Mouse (Mus musculus): ENCODE data around the gene Tango2. TPM values are rescaled to one million over a fixed set of nuclear protein-coding genes. Genes with fewer than 3 reads are reported as not detected.
"Not testable (repeated sequence)": the region's sequence is repeated elsewhere in the genome, so short reads cannot be mapped to it uniquely, and the experiment has no call there.

The Tango2 gene
- polyA plus RNA-seq, 1 experiment from 2014 or later: 27.4 TPM

DNA sequence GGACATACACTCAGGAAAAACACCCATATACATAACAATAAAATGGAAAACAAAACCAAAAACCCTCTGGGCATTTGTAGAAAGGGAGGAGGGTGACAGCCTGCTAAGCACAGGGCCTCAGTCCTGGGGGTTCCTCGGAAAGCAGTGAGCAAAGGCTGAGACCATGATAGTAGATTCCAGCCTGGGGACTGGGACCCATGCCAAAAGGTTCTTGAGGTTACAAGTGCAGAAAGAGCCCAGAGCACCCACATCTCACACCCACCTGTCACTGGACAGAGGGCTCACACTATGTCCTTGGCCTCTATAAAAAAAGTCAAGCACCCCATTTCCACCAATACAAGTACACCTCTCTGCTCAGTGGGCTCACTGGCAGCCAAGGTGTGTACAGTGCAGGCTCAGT is 19.4 kb downstream of the Tango2 start:
- no peak for ATAC-seq (ENCODE audit: insufficient number of reproducible peaks, insufficient read depth, low FRiP score, low read depth)
- Histone ChIP-seq H3K4me1 (ENCODE audit: control insufficient read depth, insufficient read depth, low read length) (no peaks in the 10 kb centered on the region), H3K36me3 (ENCODE audit: control insufficient read depth, insufficient read depth, low read length) (no peaks in the 10 kb centered on the region), H3K9ac (replicated peaks; ENCODE audit: low read depth, low read length) (no peak overlapping the region), H3K4me3 (ENCODE audit: low read depth, low read length) (no peak overlapping the region), H3K27ac (ENCODE audit: low read length) (no peak overlapping the region), H3K27me3 (ENCODE audit: control insufficient read depth, insufficient read depth, low read length) (no peaks in the 10 kb centered on the region), H3K9me3 (ENCODE audit: control insufficient read depth, low read depth, low read length) (no peaks in the 10 kb centered on the region), H3K4me2 (replicated peaks; ENCODE audit: low read depth, low read length) (no peak overlapping the region)
- 75% methylated on average over 1 of the region's 1 CpGs for WGBS

DNA sequence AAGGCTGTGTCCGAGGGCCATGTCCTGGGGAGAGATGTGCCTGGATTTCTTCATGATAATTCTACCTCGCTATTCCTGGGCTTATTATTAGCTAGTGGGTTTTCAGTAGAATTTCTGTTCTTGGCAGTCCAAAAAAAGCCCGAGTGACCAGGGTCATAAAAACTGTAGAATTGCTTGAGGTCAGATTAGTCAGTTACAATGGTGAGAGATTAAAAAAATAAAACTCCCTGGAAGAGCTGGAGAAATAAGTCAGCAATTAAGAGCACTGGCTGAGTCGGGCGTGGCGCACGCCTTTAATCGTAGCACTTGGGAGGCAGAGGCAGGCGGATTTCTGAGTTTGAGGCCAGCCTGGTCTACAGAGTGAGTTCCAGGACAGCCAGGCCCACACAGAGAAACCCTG is 20.0 kb downstream of the Tango2 start:
- Histone ChIP-seq H3K4me3 (ENCODE audit: low read depth, low read length) (no peak overlapping the region), H3K9ac (replicated peaks; ENCODE audit: low read depth, low read length) (no peak overlapping the region), H3K4me2 (replicated peaks; ENCODE audit: low read depth, low read length) (no peak overlapping the region), H3K27ac (ENCODE audit: low read length) (no peak overlapping the region), H3K4me1 (ENCODE audit: control insufficient read depth, insufficient read depth, low read length) (no peaks in the 10 kb centered on the region), H3K9me3 (ENCODE audit: control insufficient read depth, low read depth, low read length) (no peaks in the 10 kb centered on the region), H3K27me3 (ENCODE audit: control insufficient read depth, insufficient read depth, low read length) (no peaks in the 10 kb centered on the region), H3K36me3 (ENCODE audit: control insufficient read depth, insufficient read depth, low read length) (no peaks in the 10 kb centered on the region)
- 94% methylated on average over 9 of the region's 9 CpGs for WGBS
- no peak for ATAC-seq (ENCODE audit: insufficient number of reproducible peaks, insufficient read depth, low FRiP score, low read depth)

DNA sequence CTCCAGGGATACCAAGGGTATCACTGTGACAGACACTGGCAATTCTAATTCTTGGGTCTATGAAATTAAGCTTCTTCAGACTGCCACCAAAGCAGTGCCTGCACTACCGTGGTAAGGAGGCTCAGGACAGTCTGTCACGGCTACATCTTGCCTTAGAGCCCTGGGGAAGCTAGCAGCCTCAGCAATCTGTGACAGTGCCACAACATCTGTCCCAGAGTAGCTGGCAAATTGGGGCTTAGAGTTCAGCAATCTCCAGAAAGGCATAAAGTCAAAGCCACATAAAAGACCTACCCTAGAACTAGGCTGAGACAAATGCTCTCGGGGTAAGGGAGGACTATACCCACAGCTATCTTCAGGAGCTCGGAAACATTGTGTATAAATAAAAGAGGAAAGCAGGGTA is 22.2 kb downstream of the Tango2 start:
- no peaks in the 10 kb centered on the region for H3K27me3 ChIP-seq (ENCODE audit: control insufficient read depth, insufficient read depth, low read length)
- H3K9ac ChIP-seq (replicated peaks; ENCODE audit: low read depth, low read length): no peak overlapping the region
- H3K27ac ChIP-seq (ENCODE audit: low read length): no peak overlapping the region
- H3K4me1 ChIP-seq (ENCODE audit: control insufficient read depth, insufficient read depth, low read length): no peaks in the 10 kb centered on the region
- ATAC-seq (ENCODE audit: insufficient number of reproducible peaks, insufficient read depth, low FRiP score, low read depth): no peak
- WGBS: 72% methylated on average over 4 of the region's 4 CpGs
- no peaks in the 10 kb centered on the region for H3K9me3 ChIP-seq (ENCODE audit: control insufficient read depth, low read depth, low read length)
- no peaks in the 10 kb centered on the region for H3K36me3 ChIP-seq (ENCODE audit: control insufficient read depth, insufficient read depth, low read length)
- no peak overlapping the region for H3K4me3 ChIP-seq (ENCODE audit: low read depth, low read length)
- H3K4me2 ChIP-seq (replicated peaks; ENCODE audit: low read depth, low read length): no peak overlapping the region

DNA sequence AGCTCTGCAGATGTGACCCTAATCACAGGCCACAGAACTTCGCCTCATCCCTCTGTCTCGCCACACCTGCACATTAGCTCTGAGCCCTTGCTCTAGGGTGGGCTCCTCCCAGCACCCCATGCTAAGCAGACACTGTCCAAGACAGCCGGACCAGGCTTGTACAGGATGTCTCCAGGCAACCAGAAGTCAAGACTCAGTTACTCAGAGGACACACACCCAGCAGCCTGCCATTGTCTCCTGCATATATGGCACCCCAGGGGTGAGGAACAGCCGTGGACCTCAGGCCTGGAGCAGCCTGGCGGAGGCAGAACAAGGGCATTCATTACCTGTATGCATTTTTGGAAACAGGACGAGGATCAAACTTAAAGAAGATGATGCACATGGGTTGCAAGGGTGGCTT is 23.9 kb downstream of the Tango2 start:
- 82% methylated on average over 6 of the region's 6 CpGs for WGBS
- Histone ChIP-seq H3K4me2 (replicated peaks; ENCODE audit: low read depth, low read length) (no peak overlapping the region), H3K9ac (replicated peaks; ENCODE audit: low read depth, low read length) (no peak overlapping the region), H3K9me3 (ENCODE audit: control insufficient read depth, low read depth, low read length) (no peaks in the 10 kb centered on the region), H3K27ac (ENCODE audit: low read length) (no peak overlapping the region), H3K4me3 (ENCODE audit: low read depth, low read length) (no peak overlapping the region), H3K27me3 (ENCODE audit: control insufficient read depth, insufficient read depth, low read length) (no peaks in the 10 kb centered on the region), H3K4me1 (ENCODE audit: control insufficient read depth, insufficient read depth, low read length) (no peaks in the 10 kb centered on the region), H3K36me3 (ENCODE audit: control insufficient read depth, insufficient read depth, low read length) (no peaks in the 10 kb centered on the region)
- no peak for ATAC-seq (ENCODE audit: insufficient number of reproducible peaks, insufficient read depth, low FRiP score, low read depth)

DNA sequence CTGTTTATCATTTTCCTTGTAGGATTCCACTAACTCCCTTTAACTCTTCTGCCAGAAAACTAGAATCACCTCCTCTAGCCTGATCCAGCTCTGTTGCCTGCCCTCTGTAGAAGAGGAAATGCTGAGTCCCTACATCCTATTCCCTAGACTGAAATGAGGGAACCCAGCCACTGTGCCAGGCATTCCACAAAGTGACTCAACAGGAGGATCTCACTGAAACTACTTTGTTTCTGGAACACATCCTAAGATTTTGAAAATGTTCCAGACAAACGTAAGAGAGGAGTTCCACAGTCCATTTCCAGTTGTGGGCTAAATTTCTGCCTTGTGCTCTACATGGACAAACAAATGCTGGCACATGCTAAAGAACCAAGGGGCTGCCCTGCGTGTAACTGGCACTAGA is 24.4 kb downstream of the Tango2 start:
- 78% methylated on average over 2 of the region's 2 CpGs for WGBS
- H3K27me3 ChIP-seq (ENCODE audit: control insufficient read depth, insufficient read depth, low read length): no peaks in the 10 kb centered on the region
- no peak overlapping the region for H3K4me3 ChIP-seq (ENCODE audit: low read depth, low read length)
- H3K9ac ChIP-seq (replicated peaks; ENCODE audit: low read depth, low read length): no peak overlapping the region
- ATAC-seq (ENCODE audit: insufficient number of reproducible peaks, insufficient read depth, low FRiP score, low read depth): no peak
- H3K36me3 ChIP-seq (ENCODE audit: control insufficient read depth, insufficient read depth, low read length): no peaks in the 10 kb centered on the region
- H3K4me2 ChIP-seq (replicated peaks; ENCODE audit: low read depth, low read length): no peak overlapping the region
- no peaks in the 10 kb centered on the region for H3K4me1 ChIP-seq (ENCODE audit: control insufficient read depth, insufficient read depth, low read length)
- no peak overlapping the region for H3K27ac ChIP-seq (ENCODE audit: low read length)
- no peaks in the 10 kb centered on the region for H3K9me3 ChIP-seq (ENCODE audit: control insufficient read depth, low read depth, low read length)

- Histone ChIP-seq H3K27me3 (ENCODE audit: control insufficient read depth, insufficient read depth, low read length) (no peaks in the 10 kb centered on the region), H3K9ac (replicated peaks; ENCODE audit: low read depth, low read length) (no peak overlapping the region), H3K4me3 (ENCODE audit: low read depth, low read length) (no peak overlapping the region), H3K4me1 (ENCODE audit: control insufficient read depth, insufficient read depth, low read length) (no peaks in the 10 kb centered on the region), H3K4me2 (replicated peaks; ENCODE audit: low read depth, low read length) (no peak overlapping the region), H3K9me3 (ENCODE audit: control insufficient read depth, low read depth, low read length) (no peaks in the 10 kb centered on the region), H3K36me3 (ENCODE audit: control insufficient read depth, insufficient read depth, low read length) (no peaks in the 10 kb centered on the region), H3K27ac (ENCODE audit: low read length) (no peak overlapping the region)
- whole genome bisulfite sequencing: 82% methylated on average over 2 of the region's 2 CpGs
- no peak for ATAC-seq (ENCODE audit: insufficient number of reproducible peaks, insufficient read depth, low FRiP score, low read depth)
These were observed 26.5 kb downstream of the Tango2 start for GRCm38 (mm10) chr16:18321443-18321842.

DNA sequence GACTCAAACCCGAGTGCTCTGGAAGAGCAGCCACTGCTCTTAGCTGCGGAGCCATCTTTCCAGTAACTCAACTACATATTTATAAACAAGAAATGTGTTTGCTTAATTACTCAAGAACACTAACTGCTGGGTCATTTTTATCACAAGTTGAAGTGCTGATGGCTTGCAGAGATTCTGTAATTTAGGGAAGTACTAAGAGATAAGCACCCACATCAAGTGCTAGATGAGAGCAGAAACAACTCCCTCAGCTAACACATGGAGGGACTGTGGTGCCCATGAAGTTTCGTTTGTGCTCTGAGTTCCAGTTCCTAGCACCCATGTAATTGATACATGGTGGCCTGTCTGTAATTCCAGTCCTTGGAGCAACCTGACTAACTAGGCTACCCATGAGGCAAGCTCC is 28.9 kb downstream of the Tango2 start:
- WGBS: 80% methylated on average over 3 of the region's 3 CpGs
- no peaks in the 10 kb centered on the region for H3K27me3 ChIP-seq (ENCODE audit: control insufficient read depth, insufficient read depth, low read length)
- H3K9me3 ChIP-seq (ENCODE audit: control insufficient read depth, low read depth, low read length): no peaks in the 10 kb centered on the region
- H3K9ac ChIP-seq (replicated peaks; ENCODE audit: low read depth, low read length): no peak overlapping the region
- no peaks in the 10 kb centered on the region for H3K36me3 ChIP-seq (ENCODE audit: control insufficient read depth, insufficient read depth, low read length)
- no peak overlapping the region for H3K27ac ChIP-seq (ENCODE audit: low read length)
- ATAC-seq (ENCODE audit: insufficient number of reproducible peaks, insufficient read depth, low FRiP score, low read depth): no peak
- H3K4me1 ChIP-seq (ENCODE audit: control insufficient read depth, insufficient read depth, low read length): no peaks in the 10 kb centered on the region
- H3K4me2 ChIP-seq (replicated peaks; ENCODE audit: low read depth, low read length): no peak overlapping the region
- H3K4me3 ChIP-seq (ENCODE audit: low read depth, low read length): no peak overlapping the region

GRCm38 (mm10) chr16:18308159-18308558 is 39.7 kb downstream of the Tango2 start:
- H3K27me3 ChIP-seq (ENCODE audit: control insufficient read depth, insufficient read depth, low read length): no peaks in the 10 kb centered on the region
- H3K9me3 ChIP-seq (ENCODE audit: control insufficient read depth, low read depth, low read length): no peaks in the 10 kb centered on the region
- H3K4me3 ChIP-seq (ENCODE audit: low read depth, low read length): no peak overlapping the region
- H3K36me3 ChIP-seq (ENCODE audit: control insufficient read depth, insufficient read depth, low read length): peaks cover 3% of the 10 kb centered on the region; the same call in 1 of the 2 replicates
- no peak overlapping the region for H3K9ac ChIP-seq (replicated peaks; ENCODE audit: low read depth, low read length)
- no peaks in the 10 kb centered on the region for H3K4me1 ChIP-seq (ENCODE audit: control insufficient read depth, insufficient read depth, low read length)
- no peak overlapping the region for H3K27ac ChIP-seq (ENCODE audit: low read length)
- H3K4me2 ChIP-seq (replicated peaks; ENCODE audit: low read depth, low read length): no peak overlapping the region
- WGBS: 87% methylated on average over 1 of the region's 1 CpGs
- ATAC-seq (ENCODE audit: insufficient number of reproducible peaks, insufficient read depth, low FRiP score, low read depth): no peak

- peaks cover 19% of the 10 kb centered on the region for H3K4me1 ChIP-seq (ENCODE audit: control insufficient read depth, insufficient read depth, low read length)
- H3K27ac ChIP-seq (ENCODE audit: low read length): peak overlapping the region; percentile 52; the same call in 1 of the 2 replicates
- WGBS: 3% methylated on average over 9 of the region's 10 CpGs
- peaks cover 21% of the 10 kb centered on the region for H3K36me3 ChIP-seq (ENCODE audit: control insufficient read depth, insufficient read depth, low read length)
- ATAC-seq (ENCODE audit: insufficient number of reproducible peaks, insufficient read depth, low FRiP score, low read depth); H3K9me3 ChIP-seq (ENCODE audit: control insufficient read depth, low read depth, low read length); H3K27me3 ChIP-seq (ENCODE audit: control insufficient read depth, insufficient read depth, low read length): not testable (repeated sequence)
- H3K4me3 ChIP-seq (ENCODE audit: low read depth, low read length): peak overlapping the region; percentile 74
- H3K4me2 ChIP-seq (replicated peaks; ENCODE audit: low read depth, low read length): peak overlapping the region; percentile 29; the same call in 1 of the 2 replicates
- H3K9ac ChIP-seq (replicated peaks; ENCODE audit: low read depth, low read length): 0 out of 2 replicates have a peak overlapping the region, but pooled peaks have one; percentile 10
These were observed 58.3 kb downstream of the Tango2 start for GRCm38 (mm10) chr16:18289614-18290013.

Data from stomach, embryonic 14.5 days (tissue).